Mouse (Mus musculus) kidney, embryonic 15.5 days (tissue): ENCODE measurements around the gene Ciita. TPM values are rescaled to one million over a fixed set of nuclear protein-coding genes. Genes with fewer than 3 reads are reported as not detected.

ENCODE experiments used
- ATAC-seq: fragments of 200-750 bp; cut with Nextera tagmentation; replicated peaks from 2 replicates; pipeline ENCODE4 v1.8.0; 2017; ENCODE audit warnings: moderate TSS enrichment; ENCODE audit not compliant: low FRiP score
- H3K27ac ChIP-seq: fragments of 300-500 bp; sonication (generic); 2 replicates; pipeline ENCODE4 v1.5.1; 2015; ENCODE audit warnings: mild to moderate bottlenecking, inconsistent platforms
- H3K27me3 ChIP-seq: fragments of 300-500 bp; sonication (generic); 2 replicates; pipeline ENCODE4 v1.6.1; 2015; ENCODE audit warnings: inconsistent platforms
- H3K36me3 ChIP-seq: fragments of 300-500 bp; sonication (generic); 2 replicates; pipeline ENCODE4 v1.6.1; 2015; ENCODE audit warnings: inconsistent platforms
- H3K4me1 ChIP-seq: fragments of 300-500 bp; sonication (generic); 2 replicates; pipeline ENCODE4 v1.6.1; 2015; ENCODE audit warnings: inconsistent platforms
- H3K4me2 ChIP-seq: fragments of 300-500 bp; sonication (generic); 2 replicates; pipeline ENCODE4 v1.6.1; 2015; ENCODE audit warnings: moderate library complexity, mild to moderate bottlenecking, inconsistent platforms
- H3K4me3 ChIP-seq: fragments of 300-500 bp; sonication (generic); replicated peaks from 2 replicates; pipeline ENCODE4 v1.5.1; 2015; ENCODE audit warnings: mild to moderate bottlenecking, inconsistent platforms
- H3K9ac ChIP-seq: fragments of 300-500 bp; sonication (generic); 2 replicates; pipeline ENCODE4 v1.6.1; 2015; ENCODE audit warnings: mild to moderate bottlenecking, inconsistent platforms
- H3K9me3 ChIP-seq: fragments of 300-500 bp; sonication (generic); replicated peaks from 2 replicates; pipeline ENCODE4 v1.6.1; 2016; ENCODE audit warnings: inconsistent platforms
- WGBS: fragments of 180-500 bp; shearing (Covaris S2); methylation state at CpG from one replicate; pipeline ENCODE4 v1.1.7; 2015; ENCODE audit warnings: mixed read lengths; 5-methylcytosine and 5-hydroxymethylcytosine counted together
- polyA plus RNA-seq: library from polyadenylated mRNA; unstranded; fragments of >200 nt; fragmentation: Nextera tagmentation; extraction: Ambion mirVana; gene quantifications from 2 replicates; pipeline ENCODE4 v1.2.1, GENCODE M21; 2015

The Ciita gene
- polyA plus RNA-seq, 1 experiment from 2014 or later: 1.0 TPM

- no peak overlapping the region for H3K9ac ChIP-seq
- H3K4me3 ChIP-seq: no peak overlapping the region
- no peaks in the 10 kb centered on the region for H3K27me3 ChIP-seq
- WGBS: 54% methylated on average over 2 of the region's 2 CpGs
- H3K36me3 ChIP-seq: peaks cover 61% of the 10 kb centered on the region
- H3K27ac ChIP-seq: no peak overlapping the region
- ATAC-seq: no peak
- H3K4me1 ChIP-seq: no peaks in the 10 kb centered on the region
- no peaks in the 10 kb centered on the region for H3K9me3 ChIP-seq
- no peak overlapping the region for H3K4me2 ChIP-seq
Measured at GRCm38 (mm10) chr16:10571820-10572219, 92.0 kb downstream of the Ciita start.

GRCm38 (mm10) chr16:10574936-10575335 is 95.1 kb downstream of the Ciita start:
- H3K9me3 ChIP-seq: no peaks in the 10 kb centered on the region
- no peaks in the 10 kb centered on the region for H3K27me3 ChIP-seq
- no peak for ATAC-seq
- no peak overlapping the region for H3K9ac ChIP-seq
- H3K4me2 ChIP-seq: no peak overlapping the region
- no peaks in the 10 kb centered on the region for H3K4me1 ChIP-seq
- WGBS: 81% methylated on average over 2 of the region's 2 CpGs
- H3K27ac ChIP-seq: no peak overlapping the region
- H3K4me3 ChIP-seq: no peak overlapping the region
- H3K36me3 ChIP-seq: peaks cover 70% of the 10 kb centered on the region

- no peak overlapping the region for H3K27ac ChIP-seq
- H3K9me3 ChIP-seq: no peaks in the 10 kb centered on the region
- H3K4me3 ChIP-seq: no peak overlapping the region
- no peak for ATAC-seq
- no peak overlapping the region for H3K4me2 ChIP-seq
- WGBS: 85% methylated on average over 4 of the region's 4 CpGs
- no peak overlapping the region for H3K9ac ChIP-seq
- H3K36me3 ChIP-seq: peaks cover 69% of the 10 kb centered on the region
- no peaks in the 10 kb centered on the region for H3K27me3 ChIP-seq
- no peaks in the 10 kb centered on the region for H3K4me1 ChIP-seq
Measured at GRCm38 (mm10) chr16:10575915-10576314, 96.1 kb downstream of the Ciita start.

GRCm38 (mm10) chr16:10577548-10577947 is 97.7 kb downstream of the Ciita start:
- WGBS: 67% methylated on average over 5 of the region's 5 CpGs

More at GRCm38 (mm10) chr16:10577548-10577947, 97.7 kb downstream of the Ciita start:
- no peaks in the 10 kb centered on the region for H3K27me3 ChIP-seq
- H3K4me3 ChIP-seq: no peak overlapping the region
- H3K4me1 ChIP-seq: no peaks in the 10 kb centered on the region
- no peak for ATAC-seq
- no peak overlapping the region for H3K9ac ChIP-seq
- H3K4me2 ChIP-seq: no peak overlapping the region
- H3K36me3 ChIP-seq: peaks cover 72% of the 10 kb centered on the region
- no peak overlapping the region for H3K27ac ChIP-seq
- H3K9me3 ChIP-seq: no peaks in the 10 kb centered on the region

Other genes starting within 250 kb of the Ciita start
- gene Emp2, start 166.1 kb upstream of the Ciita start, polyA plus RNA-seq: 18.5 and 19.6 TPM in 2 replicates
- gene Tekt5, start 84.6 kb upstream of the Ciita start, polyA plus RNA-seq: 0.91 and 1.1 TPM in 2 replicates
- 68.3 and 70.7 TPM in 2 replicates for gene Nubp1, start 68.1 kb upstream of the Ciita start, polyA plus RNA-seq
- gene Tvp23a, start 32.7 kb upstream of the Ciita start, polyA plus RNA-seq: 12.7 and 15.8 TPM in 2 replicates
- 18.4 and 18.5 TPM in 2 replicates for gene Dexi, start 63.0 kb downstream of the Ciita start, polyA plus RNA-seq
- gene Clec16a, start 65.3 kb downstream of the Ciita start, polyA plus RNA-seq: 34.7 and 35.0 TPM in 2 replicates